Mouse (Mus musculus) neural tube, embryonic 14.5 days (tissue): ENCODE results near the gene B3galt1. TPM values are rescaled to one million over a fixed set of nuclear protein-coding genes. Genes with fewer than 3 reads are reported as not detected.
A peak's percentile ranks its signal among the peaks of the same experiment; 100 is the strongest.

Source experiments
- ATAC-seq: fragments of 200-750 bp; cut with Nextera tagmentation; 2 replicates; pipeline ENCODE4 v1.8.0; 2017; ENCODE audit warnings: low read depth, mild to moderate bottlenecking, moderate TSS enrichment, moderate library complexity
- H3K27ac ChIP-seq: fragments of 300-500 bp; sonication (generic); 2 replicates; pipeline ENCODE4 v1.5.1; 2014; ENCODE audit warnings: low read depth, mild to moderate bottlenecking, control low read depth, low read length, moderate library complexity, mixed read lengths
- H3K27me3 ChIP-seq: fragments of 300-500 bp; sonication (generic); 2 replicates; pipeline ENCODE4 v1.6.1; 2014; ENCODE audit warnings: low read length; ENCODE audit not compliant: control insufficient read depth, insufficient read depth
- H3K36me3 ChIP-seq: fragments of 300-500 bp; sonication (generic); 2 replicates; pipeline ENCODE4 v1.6.1; 2014; ENCODE audit warnings: low read length, mixed read lengths; ENCODE audit not compliant: control insufficient read depth, insufficient read depth
- H3K4me1 ChIP-seq: fragments of 300-500 bp; sonication (generic); 2 replicates; pipeline ENCODE4 v1.6.1; 2014; ENCODE audit warnings: low read length; ENCODE audit not compliant: control insufficient read depth, insufficient read depth
- H3K4me2 ChIP-seq: fragments of 300-500 bp; sonication (generic); 2 replicates; pipeline ENCODE4 v1.6.1; 2014; ENCODE audit warnings: mild to moderate bottlenecking, low read depth, low read length, control low read depth
- H3K4me3 ChIP-seq: fragments of 300-500 bp; sonication (generic); 2 replicates; pipeline ENCODE4 v1.5.1; 2014; ENCODE audit warnings: low read depth, low read length, control low read depth, mixed read lengths
- H3K9ac ChIP-seq: fragments of 300-500 bp; sonication (generic); replicated peaks from 2 replicates; pipeline ENCODE4 v1.6.1; 2014; ENCODE audit warnings: low read depth, mild to moderate bottlenecking, control low read depth, low read length, mixed read lengths
- H3K9me3 ChIP-seq: fragments of 300-500 bp; sonication (generic); 2 replicates; pipeline ENCODE4 v1.6.1; 2016; ENCODE audit warnings: low read length; ENCODE audit not compliant: control insufficient read depth
- WGBS: fragments of 180-500 bp; shearing (Covaris S2); extraction: QIAGEN DNeasy Blood & Tissue Kit; methylation state at CpG from one replicate; pipeline ENCODE4 v1.1.7; 2014; 5-methylcytosine and 5-hydroxymethylcytosine counted together
- polyA plus RNA-seq: library from polyadenylated mRNA; unstranded; fragments of >200 nt; fragmentation: Nextera tagmentation; extraction: Ambion mirVana; gene quantifications from 2 replicates; pipeline ENCODE4 v1.2.1, GENCODE M21; 2014

B3galt1 gene
- polyA plus RNA-seq, 1 experiment from 2014 or later, result 82.4 TPM

DNA sequence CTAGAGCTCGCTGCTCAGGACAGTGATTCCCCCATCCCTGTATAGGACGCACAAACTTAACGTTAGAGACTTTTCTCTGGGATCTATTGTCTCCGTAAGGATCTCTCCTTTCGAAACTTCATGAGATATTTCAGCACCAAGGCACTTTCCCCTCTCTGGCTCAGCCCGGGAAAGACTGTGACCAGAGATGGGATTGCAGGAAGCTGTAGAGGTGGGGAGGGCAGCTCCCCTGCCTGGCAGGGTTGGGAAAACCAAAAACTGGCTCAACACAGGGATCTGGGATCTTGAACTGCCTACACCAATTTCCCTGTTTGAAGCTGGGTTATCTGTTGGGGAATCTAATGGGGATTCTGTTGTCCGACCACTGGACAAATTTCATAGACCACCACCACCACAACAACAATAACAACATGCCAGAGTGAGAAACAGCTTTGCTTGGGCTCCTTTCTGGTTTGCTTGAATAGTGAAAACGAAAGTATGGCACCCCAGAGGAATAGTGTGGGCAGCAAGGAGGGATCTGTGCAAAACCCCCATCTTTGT lies 1.5 kb downstream of the B3galt1 start:
- H3K4me1 ChIP-seq, result 0 out of 2 replicates have a peak, but pooled peaks cover 8% of the 10 kb centered on the region
- WGBS, result 9% methylated on average over 8 of the region's 8 CpGs
- no peaks in the 10 kb centered on the region for H3K9me3 ChIP-seq
- ATAC-seq, result no peak
- no peaks in the 10 kb centered on the region; the same call in 1 of the 2 replicates for H3K27me3 ChIP-seq
- no peaks in the 10 kb centered on the region for H3K36me3 ChIP-seq
- no peak overlapping the region for H3K27ac ChIP-seq
- H3K4me2 ChIP-seq, result peak overlapping the region; percentile 79
- peak overlapping the region; percentile 87; the same call in 1 of the 2 replicates for H3K9ac ChIP-seq
- H3K4me3 ChIP-seq, result peak overlapping the region; percentile 83

- H3K27me3 ChIP-seq, result no peaks in the 10 kb centered on the region
- H3K9ac ChIP-seq, result no peak overlapping the region
- H3K4me1 ChIP-seq, result no peaks in the 10 kb centered on the region
- no peaks in the 10 kb centered on the region for H3K9me3 ChIP-seq
- no peak for ATAC-seq
- H3K27ac ChIP-seq, result no peak overlapping the region
- no peak overlapping the region for H3K4me2 ChIP-seq
- no peak overlapping the region for H3K4me3 ChIP-seq
- no peaks in the 10 kb centered on the region for H3K36me3 ChIP-seq
- WGBS, result 30% methylated on average over 2 of the region's 2 CpGs
Measured at GRCm38 (mm10) chr2:67576634-67577033, 11.0 kb downstream of the B3galt1 start.

DNA sequence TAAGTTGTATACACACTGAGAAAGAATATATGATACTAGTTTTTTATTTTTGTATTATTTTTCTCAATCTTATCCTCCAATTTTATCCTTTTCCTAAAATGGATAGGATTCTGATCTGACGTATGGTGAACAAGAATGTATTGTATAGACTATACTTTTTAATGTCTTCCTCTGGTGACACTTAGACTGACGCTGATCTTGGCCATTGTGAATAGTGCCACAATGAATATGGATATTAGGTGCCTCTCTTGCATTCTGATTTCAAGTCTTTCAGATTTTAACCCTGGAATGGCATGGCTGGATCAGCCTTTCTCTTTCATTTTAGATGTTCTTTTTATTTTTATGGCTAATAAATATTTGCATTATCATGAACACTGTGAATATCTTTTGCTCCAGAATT lies 17.4 kb downstream of the B3galt1 start:
- Histone ChIP-seq H3K27ac (no peak overlapping the region), H3K4me3 (no peak overlapping the region), H3K4me1 (no peaks in the 10 kb centered on the region), H3K9me3 (no peaks in the 10 kb centered on the region), H3K27me3 (no peaks in the 10 kb centered on the region), H3K4me2 (no peak overlapping the region), H3K9ac (no peak overlapping the region), H3K36me3 (no peaks in the 10 kb centered on the region)
- WGBS, result 23% methylated on average over 2 of the region's 2 CpGs
- ATAC-seq, result no peak

GRCm38 (mm10) chr2:67590408-67590807 lies 24.7 kb downstream of the B3galt1 start:
- Histone ChIP-seq H3K9ac (no peak overlapping the region), H3K27ac (no peak overlapping the region), H3K4me3 (no peak overlapping the region), H3K9me3 (no peaks in the 10 kb centered on the region), H3K27me3 (no peaks in the 10 kb centered on the region), H3K4me1 (no peaks in the 10 kb centered on the region), H3K4me2 (no peak overlapping the region), H3K36me3 (no peaks in the 10 kb centered on the region)
- no peak for ATAC-seq

DNA sequence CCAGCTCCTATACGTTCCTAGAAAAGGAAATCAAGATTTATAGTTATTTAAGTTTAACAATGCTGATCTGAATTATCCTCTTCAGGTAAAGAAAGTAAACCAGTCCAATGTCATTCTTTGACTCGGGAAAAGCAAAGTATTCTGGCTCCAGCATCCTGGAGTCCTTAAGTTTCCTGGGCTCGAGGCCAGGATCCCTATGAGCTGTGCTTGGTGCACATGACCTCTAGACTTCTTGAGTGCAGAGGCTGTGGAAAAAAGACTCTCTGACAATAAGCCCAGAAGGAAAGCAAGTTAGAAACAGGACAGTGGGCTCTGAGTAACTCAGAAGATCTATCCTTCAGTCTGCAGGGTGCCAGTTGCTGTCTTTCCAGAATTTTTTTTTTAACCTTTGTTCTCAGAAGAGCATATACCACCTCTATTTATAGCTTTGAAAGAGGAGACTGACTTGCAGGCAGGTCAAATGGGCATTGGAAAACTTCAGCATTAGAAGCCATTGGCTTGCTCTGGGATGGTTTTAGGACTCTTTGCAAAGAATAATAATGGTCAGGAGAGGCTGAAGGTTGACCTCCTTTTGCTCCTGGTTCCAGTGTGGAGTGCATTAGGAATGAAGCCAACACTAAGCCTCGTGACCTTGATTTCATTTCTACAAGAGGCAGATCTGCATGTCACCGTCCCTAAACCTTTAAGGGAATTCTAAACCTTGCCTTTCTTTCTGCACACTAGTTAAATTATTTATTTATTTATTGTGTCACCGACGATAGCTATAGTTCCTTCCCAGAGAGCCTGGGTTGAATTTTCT lies 26.4 kb downstream of the B3galt1 start:
- H3K4me2 ChIP-seq, result no peak overlapping the region
- H3K9ac ChIP-seq, result no peak overlapping the region
- no peaks in the 10 kb centered on the region for H3K4me1 ChIP-seq
- WGBS, result 76% methylated on average over 7 of the region's 7 CpGs
- no peaks in the 10 kb centered on the region for H3K27me3 ChIP-seq
- no peak overlapping the region for H3K27ac ChIP-seq
- no peaks in the 10 kb centered on the region for H3K9me3 ChIP-seq
- no peak overlapping the region for H3K4me3 ChIP-seq
- no peaks in the 10 kb centered on the region for H3K36me3 ChIP-seq
- ATAC-seq, result no peak

DNA sequence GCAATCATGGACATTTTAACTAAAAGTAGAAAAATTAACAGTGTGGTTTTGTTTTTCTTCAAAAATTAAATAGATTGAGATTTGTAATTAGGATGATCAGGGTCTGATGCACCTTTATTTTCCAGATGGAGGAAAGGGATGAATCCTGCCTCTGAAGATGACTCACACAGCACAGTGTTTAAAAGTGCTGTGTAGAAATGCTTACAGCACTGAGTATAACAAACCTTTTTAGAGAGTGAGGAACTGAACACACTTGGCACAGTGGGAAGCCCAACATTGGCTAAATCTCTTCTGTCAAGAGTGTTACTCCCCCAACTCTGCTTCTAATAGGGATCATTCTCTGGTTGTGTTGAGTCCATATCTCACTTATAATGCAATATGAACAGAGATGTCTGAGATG lies 57.2 kb downstream of the B3galt1 start:
- Histone ChIP-seq H3K36me3 (no peaks in the 10 kb centered on the region), H3K4me2 (no peak overlapping the region), H3K9me3 (no peaks in the 10 kb centered on the region), H3K4me1 (no peaks in the 10 kb centered on the region), H3K27ac (no peak overlapping the region), H3K27me3 (no peaks in the 10 kb centered on the region), H3K9ac (no peak overlapping the region), H3K4me3 (no peak overlapping the region)
- no peak for ATAC-seq

DNA sequence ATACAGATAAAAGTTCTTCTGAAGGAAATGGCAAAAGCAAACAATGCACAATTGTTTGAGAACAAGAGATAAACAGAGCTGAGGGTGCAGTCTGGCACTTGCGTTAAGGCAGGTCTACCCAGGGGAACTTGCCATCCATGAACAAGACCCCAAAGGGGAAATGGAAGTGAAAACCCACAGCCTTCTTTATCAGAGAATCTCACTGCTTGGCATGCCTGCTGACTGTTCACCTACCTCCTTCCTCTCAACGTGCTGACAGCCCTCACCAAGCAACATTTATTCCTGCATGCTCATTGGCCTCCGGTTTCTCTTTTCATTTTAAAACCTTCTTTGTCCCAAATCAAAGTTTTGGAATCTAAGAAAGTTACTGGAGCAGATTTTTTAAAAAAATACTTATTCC lies 62.0 kb downstream of the B3galt1 start:
- Histone ChIP-seq H3K9ac (no peak overlapping the region), H3K4me2 (no peak overlapping the region), H3K4me1 (no peaks in the 10 kb centered on the region), H3K36me3 (no peaks in the 10 kb centered on the region), H3K27ac (no peak overlapping the region), H3K9me3 (no peaks in the 10 kb centered on the region), H3K27me3 (no peaks in the 10 kb centered on the region), H3K4me3 (no peak overlapping the region)
- ATAC-seq, result no peak
- 76% methylated on average over 3 of the region's 3 CpGs for WGBS

GRCm38 (mm10) chr2:67628289-67628688 lies 62.6 kb downstream of the B3galt1 start:
- Histone ChIP-seq H3K36me3 (no peaks in the 10 kb centered on the region), H3K9ac (no peak overlapping the region), H3K27ac (no peak overlapping the region), H3K4me2 (no peak overlapping the region), H3K9me3 (no peaks in the 10 kb centered on the region), H3K27me3 (no peaks in the 10 kb centered on the region), H3K4me1 (no peaks in the 10 kb centered on the region), H3K4me3 (no peak overlapping the region)
- 86% methylated on average over 3 of the region's 3 CpGs for WGBS
- no peak for ATAC-seq

GRCm38 (mm10) chr2:67654847-67655246 lies 89.2 kb downstream of the B3galt1 start:
- H3K4me2 ChIP-seq, result no peak overlapping the region
- H3K27me3 ChIP-seq, result no peaks in the 10 kb centered on the region
- no peak overlapping the region for H3K9ac ChIP-seq
- no peaks in the 10 kb centered on the region for H3K9me3 ChIP-seq
- H3K4me3 ChIP-seq, result no peak overlapping the region
- H3K36me3 ChIP-seq, result no peaks in the 10 kb centered on the region
- no peak overlapping the region for H3K27ac ChIP-seq
- no peaks in the 10 kb centered on the region for H3K4me1 ChIP-seq
- 58% methylated on average over 3 of the region's 3 CpGs for WGBS
- no peak for ATAC-seq
